ENCODE assay signal across 9 mouse cellular contexts in genomic region chr13:65310849-65311248, GRCm38 (mm10). TPM values are rescaled to one million over a fixed set of nuclear protein-coding genes. Genes with fewer than 3 reads are reported as not detected.
DNase-seq lines count a peak whose midpoint lies in the region; ATAC-seq and TF ChIP-seq lines count a peak whose summit lies in the region.
"Not testable (repeated sequence)": the region's sequence is repeated elsewhere in the genome, so short reads cannot be mapped to it uniquely, and the experiment has no call there.
"Had no signal": no experiment of that assay in that cellular context is flagged by ENCODE, and none has a peak within 500 bp of the region (broad histone marks: within the 10 kb centered on the region; RNA-seq: fewer than 3 reads in every experiment).

No protein-coding gene starts in this region.

- not testable (repeated sequence) for H3K27me3 ChIP-seq in heart, embryonic 11.5 days (ENCODE audit: control insufficient read depth, insufficient read depth, low read length); limb, embryonic 14.5 days (ENCODE audit: control insufficient read depth, insufficient read depth, low read length); midbrain, embryonic 12.5 days

- not testable (repeated sequence) for H3K36me3 ChIP-seq in heart, embryonic 11.5 days (ENCODE audit: control insufficient read depth, insufficient read depth, low read length); limb, embryonic 14.5 days (ENCODE audit: control insufficient read depth, insufficient read depth, low read length); midbrain, embryonic 12.5 days

- 36% methylated on average over 12 of the region's 12 CpGs for WGBS in heart, embryonic 11.5 days (ENCODE audit: insufficient replicate concordance)
- 41% methylated on average over 12 of the region's 12 CpGs for WGBS in limb, embryonic 14.5 days
- 36% methylated on average over 12 of the region's 12 CpGs for WGBS in midbrain, embryonic 12.5 days

- H3K9ac ChIP-seq in heart, embryonic 11.5 days (ENCODE audit: low read depth, low read length); limb, embryonic 14.5 days (ENCODE audit: low read depth, low read length, severe bottlenecking); midbrain, embryonic 12.5 days (replicated peaks): not testable (repeated sequence)

- peak overlapping the region; percentile 21; the same call in 1 of the 2 replicates for H3K4me3 ChIP-seq in heart, embryonic 11.5 days (ENCODE audit: low read depth, low read length)
- 0 out of 2 replicates have a peak overlapping the region, but pooled peaks have one; percentile 14 for H3K4me3 ChIP-seq in limb, embryonic 14.5 days (replicated peaks; ENCODE audit: low read length)
- H3K4me3 ChIP-seq in midbrain, embryonic 12.5 days = not testable (repeated sequence)

- TF ChIP-seq POLR2A in limb, embryonic 14.5 days (IDR thresholded peaks at IDR 0.05; ENCODE audit: borderline replicate concordance, extremely low read depth, insufficient read depth, insufficient read length) = not testable (repeated sequence)

- not testable (repeated sequence) for H3K4me1 ChIP-seq in heart, embryonic 11.5 days (ENCODE audit: control insufficient read depth, insufficient read depth, low read length); limb, embryonic 14.5 days (ENCODE audit: control insufficient read depth, insufficient read depth, low read length); midbrain, embryonic 12.5 days

- H3K9me3 ChIP-seq in heart, embryonic 11.5 days (replicated peaks; ENCODE audit: control insufficient read depth, low read length) = peaks cover 15% of the 10 kb centered on the region; the same call in 1 of the 2 replicates
- H3K9me3 ChIP-seq in limb, embryonic 14.5 days (ENCODE audit: control insufficient read depth, low read length) = peaks cover 13% of the 10 kb centered on the region; the same call in 1 of the 2 replicates
- H3K9me3 ChIP-seq in midbrain, embryonic 12.5 days = peaks cover 34% of the 10 kb centered on the region

- DNase-seq in B cell, adult 2 months = peak; percentile 61 to 62
- peak; percentile 39 to 59 for DNase-seq in adrenal gland, postnatal 36 days
- DNase-seq in embryo, embryonic 9.5 days (ENCODE audit: extremely low spot score) = peak; percentile 19
- DNase-seq in kidney, adult 18-20 months = peak; percentile 27
- not testable (repeated sequence) for DNase-seq in limb, embryonic 14.5 days (ENCODE audit: low spot score)
- peak; percentile 21 for DNase-seq in right cerebral cortex, postnatal 4 days

- not testable (repeated sequence) for ATAC-seq in heart, embryonic 11.5 days (replicated peaks; ENCODE audit: insufficient number of reproducible peaks, low FRiP score, low TSS enrichment); limb, embryonic 14.5 days (ENCODE audit: low FRiP score, low read depth); midbrain, embryonic 12.5 days (ENCODE audit: low FRiP score, low read depth)

- peak overlapping the region; percentile 51 for H3K4me2 ChIP-seq in heart, embryonic 11.5 days
- peak overlapping the region; percentile 38 for H3K4me2 ChIP-seq in limb, embryonic 14.5 days (replicated peaks; ENCODE audit: low read depth, low read length, severe bottlenecking)
- peak overlapping the region; percentile 32; the same call in 1 of the 2 replicates for H3K4me2 ChIP-seq in midbrain, embryonic 12.5 days (replicated peaks)

- not testable (repeated sequence) for H3K27ac ChIP-seq in heart, embryonic 11.5 days (ENCODE audit: low read depth, low read length); limb, embryonic 14.5 days (replicated peaks; ENCODE audit: low read depth, low read length); midbrain, embryonic 12.5 days (replicated peaks)

RNA-seq across cellular contexts. Expression of gene Zfp369, which starts 32.2 kb away (rescaled TPM):
- 10 to 100 TPM; 24.4 to 29.3 TPM for total RNA-seq in adrenal gland, postnatal 36 days (2021)
- polyA plus RNA-seq in heart, embryonic 11.5 days (2014; fragmentation: Nextera tagmentation; extraction: Ambion mirVana) = 14.4 and 16.7 TPM in 2 replicates
- 41.3 and 57.5 TPM in 2 replicates for polyA plus RNA-seq in limb, embryonic 14.5 days (2012; rRNA removed)
- polyA plus RNA-seq in limb, embryonic 14.5 days (2014; fragmentation: Nextera tagmentation; extraction: Ambion mirVana) = 18.4 and 22.9 TPM in 2 replicates
- 23.3 and 26.8 TPM in 2 replicates for polyA plus RNA-seq in midbrain, embryonic 12.5 days (2016; fragmentation: Nextera tagmentation; extraction: Ambion mirVana)

RNA-seq across cellular contexts. Expression of gene Gm10775, which starts 51.5 kb away (rescaled TPM):
- not detected for total RNA-seq in adrenal gland, postnatal 36 days (2021)
- not detected in 2 replicates for polyA plus RNA-seq in heart, embryonic 11.5 days (2014; fragmentation: Nextera tagmentation; extraction: Ambion mirVana)
- 0.14 TPM in 1 of 2 replicates, not detected in the other for polyA plus RNA-seq in limb, embryonic 14.5 days (2012; rRNA removed)
- not detected in 2 replicates for polyA plus RNA-seq in limb, embryonic 14.5 days (2014; fragmentation: Nextera tagmentation; extraction: Ambion mirVana)
- polyA plus RNA-seq in midbrain, embryonic 12.5 days (2016; fragmentation: Nextera tagmentation; extraction: Ambion mirVana) = not detected in 2 replicates
- polyA plus RNA-seq: spleen, adult 2 months had no signal
